Mouse (Mus musculus) cerebellum, adult 2 months (tissue): ENCODE measurements around the gene Fam120a. TPM values are rescaled to one million over a fixed set of nuclear protein-coding genes. Genes with fewer than 3 reads are reported as not detected.

Experiments
- DNase-seq, 2 experiments: peaks; one replicate each; pipeline ENCODE4 v3.0.0; 2021
- H3K27ac ChIP-seq: fragments of 200-500 bp; 2 replicates; pipeline ENCODE4 v1.5.1; 2012; ENCODE audit warnings: low read length, control low read depth, inconsistent platforms; ENCODE audit not compliant: insufficient read depth
- H3K27me3 ChIP-seq: fragments of 200-500 bp; 2 replicates; pipeline ENCODE4 v1.6.1; 2012; ENCODE audit warnings: inconsistent platforms, mild to moderate bottlenecking, low read length, moderate library complexity; ENCODE audit not compliant: control insufficient read depth, insufficient read depth
- H3K4me1 ChIP-seq: fragments of 200-500 bp; 2 replicates; pipeline ENCODE4 v1.6.1; 2011; ENCODE audit warnings: low read length; ENCODE audit not compliant: control insufficient read depth, insufficient read depth
- H3K4me3 ChIP-seq: fragments of 200-500 bp; replicated peaks from 2 replicates; pipeline ENCODE3; 2011; ENCODE audit warnings: mild to moderate bottlenecking, low read depth, low read length, control low read depth; ENCODE audit not compliant: insufficient read depth
- CTCF ChIP-seq: fragments of 200-500 bp; IDR thresholded peaks from 2 replicates; pipeline ENCODE4 v1.5.1; 2011; ENCODE audit warnings: low read depth, mild to moderate bottlenecking, control low read depth, low read length, moderate library complexity, borderline replicate concordance; ENCODE audit not compliant: insufficient read depth
- POLR2A ChIP-seq: fragments of 200-500 bp; IDR thresholded peaks from 2 replicates; pipeline ENCODE4 v1.6.1; 2011; ENCODE audit warnings: low read length, control low read depth, borderline replicate concordance; ENCODE audit not compliant: insufficient read depth
- WGBS: fragments of 180-500 bp; shearing (Covaris S2); methylation state at CpG from one replicate; pipeline ENCODE4 v1.1.7; 2018; 5-methylcytosine and 5-hydroxymethylcytosine counted together
- polyA plus RNA-seq: library from polyadenylated mRNA; depleted of rRNA; stranded (reverse); fragments of >200 nt; gene quantifications from 2 replicates; pipeline ENCODE4 v1.2.3, GENCODE M21; 2012

Gene Fam120a
- polyA plus RNA-seq, 1 experiment = 64.4 TPM

GRCm38 (mm10) chr13:48890260-48890960, 77.4 kb downstream of the Fam120a start:
- Histone ChIP-seq H3K4me1 (peaks cover 3% of the 10 kb centered on the region; the same call in 1 of the 2 replicates), H3K4me3 (no peak overlapping the region), H3K27ac (no peak overlapping the region), H3K27me3 (no peaks in the 10 kb centered on the region)
- WGBS = 91% methylated on average over 4 of the region's 4 CpGs
- no peak for TF ChIP-seq POLR2A
- no peak for DNase-seq

- TF ChIP-seq POLR2A (peak; percentile 99), CTCF (no peak)
- Histone ChIP-seq H3K4me3 (peak overlapping the region; percentile 61), H3K27ac (peak overlapping the region; percentile 79), H3K4me1 (peaks cover 4% of the 10 kb centered on the region), H3K27me3 (no peaks in the 10 kb centered on the region)
- under 1% methylated on average over 36 of the region's 36 CpGs for WGBS
- DNase-seq = peak; percentile 99
Observed at GRCm38 (mm10) chr13:48878534-48878933, 89.3 kb downstream of the Fam120a start.

GRCm38 (mm10) chr13:48877805-48878204, 90.0 kb downstream of the Fam120a start:
- Histone ChIP-seq H3K27ac (peak overlapping the region; percentile 79; the same call in 1 of the 2 replicates), H3K27me3 (no peaks in the 10 kb centered on the region), H3K4me1 (peaks cover 4% of the 10 kb centered on the region), H3K4me3 (no peak overlapping the region)
- TF ChIP-seq CTCF (no peak), POLR2A (no peak)
- DNase-seq = no peak

- no peaks in the 10 kb centered on the region for H3K27me3 ChIP-seq
- H3K4me1 ChIP-seq = peaks cover 22% of the 10 kb centered on the region
- no peak for DNase-seq
- TF ChIP-seq POLR2A (no peak), CTCF (no peak)
- H3K27ac ChIP-seq = no peak overlapping the region
- WGBS = 69% methylated on average over 5 of the region's 5 CpGs
- no peak overlapping the region for H3K4me3 ChIP-seq
Observed at GRCm38 (mm10) chr13:48872726-48873125, 95.1 kb downstream of the Fam120a start.

- 65% methylated on average over 7 of the region's 7 CpGs for WGBS
- H3K4me1 ChIP-seq = peaks cover 25% of the 10 kb centered on the region
- no peak for DNase-seq
- peak overlapping the region; percentile 74 for H3K27ac ChIP-seq
- H3K4me3 ChIP-seq = peak overlapping the region; percentile 74
- TF ChIP-seq POLR2A (no peak), CTCF (no peak)
- H3K27me3 ChIP-seq = no peaks in the 10 kb centered on the region
Observed at GRCm38 (mm10) chr13:48871887-48872606, 95.8 kb downstream of the Fam120a start.

GRCm38 (mm10) chr13:48870771-48871731, 96.8 kb downstream of the Fam120a start, which contains the start of gene Phf2:
Gene Phf2, minus strand, starts transcription at chr13:48871119.
- WGBS = 5% methylated on average over 110 of the region's 117 CpGs
- Histone ChIP-seq H3K4me3 (peak within 1 kb of the TSS; percentile 74), H3K27ac (peak within 1 kb of the TSS; percentile 74), H3K27me3 (no peaks in the 10 kb centered on the region), H3K4me1 (peaks cover 33% of the 10 kb centered on the region)
- TF ChIP-seq CTCF = no peak
- no peak for TF ChIP-seq POLR2A
- DNase-seq = peak in 1 of 2 experiments; percentile 69

- under 1% methylated on average over 102 of the region's 102 CpGs for WGBS
- DNase-seq = peak in 1 of 2 experiments; percentile 65
- Histone ChIP-seq H3K27ac (peak overlapping the region; percentile 17), H3K4me3 (peak overlapping the region; percentile 65), H3K27me3 (no peaks in the 10 kb centered on the region), H3K4me1 (peaks cover 40% of the 10 kb centered on the region)
- TF ChIP-seq CTCF = no peak
- no peak for TF ChIP-seq POLR2A
Observed at GRCm38 (mm10) chr13:48869950-48870770, 97.7 kb downstream of the Fam120a start.
